In the genomic region with DNA sequence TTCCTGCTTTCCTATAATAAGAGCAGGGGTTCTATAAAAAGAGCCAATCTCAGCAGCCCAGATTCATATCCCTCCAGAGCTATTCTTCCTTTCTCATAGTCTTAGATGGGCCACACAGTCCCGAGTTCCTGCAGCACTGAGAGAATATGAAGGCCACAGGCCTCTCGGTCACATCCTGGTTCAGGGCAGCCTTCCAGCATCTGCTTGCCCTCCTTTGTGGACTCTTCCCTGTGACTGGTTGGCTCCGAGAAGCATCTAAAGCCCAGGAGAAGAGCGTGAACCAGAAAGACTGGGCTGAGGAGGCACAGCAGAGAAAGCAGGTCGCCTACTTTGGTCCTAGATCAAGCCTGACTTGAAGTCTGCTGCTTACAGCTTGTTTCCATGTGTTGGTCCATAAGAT, we compare ENCODE assay signal across 14 mouse cellular contexts. TPM values are rescaled to one million over a fixed set of nuclear protein-coding genes. Genes with fewer than 3 reads are reported as not detected.
"Had no signal": no experiment of that assay in that cellular context is flagged by ENCODE, and none has a peak within 500 bp of the region (broad histone marks: within the 10 kb centered on the region; RNA-seq: fewer than 3 reads in every experiment).

No protein-coding gene starts in this region.

- H3K4me1 ChIP-seq: liver, embryonic 13.5 days; lung, embryonic 15.5 days; megakaryocyte, embryonic 14.5 days; midbrain, embryonic 13.5 days; stomach, embryonic 15.5 days had no signal

- ATAC-seq: liver, postnatal 0 days; midbrain, embryonic 13.5 days had no signal

- H3K9ac ChIP-seq: kidney, embryonic 15.5 days; liver, embryonic 13.5 days; liver, postnatal 0 days; lung, embryonic 15.5 days; midbrain, embryonic 13.5 days; stomach, embryonic 15.5 days had no signal

- H3K27ac ChIP-seq: limb, embryonic 10.5 days; liver, embryonic 13.5 days; lung, embryonic 15.5 days; macrophage; midbrain, embryonic 13.5 days; stomach, embryonic 15.5 days had no signal

- H3K4me3 ChIP-seq: kidney, embryonic 15.5 days; layer of hippocampus, adult 2 months; limb, embryonic 10.5 days; liver, embryonic 13.5 days; lung, embryonic 15.5 days; megakaryocyte, embryonic 14.5 days; midbrain, embryonic 13.5 days; stomach, embryonic 15.5 days had no signal

- DNase-seq: kidney, postnatal 4 days; liver, embryonic 13.5 days; liver, postnatal 0 days; lung, postnatal 14 days; right cerebral cortex, postnatal 14 days; thymus, postnatal 36 days had no signal

- H3K9me3 ChIP-seq: kidney, embryonic 15.5 days; limb, embryonic 10.5 days; liver, embryonic 13.5 days; lung, embryonic 15.5 days; megakaryocyte, embryonic 14.5 days; midbrain, embryonic 13.5 days; stomach, embryonic 15.5 days had no signal

- H3K36me3 ChIP-seq: kidney, embryonic 15.5 days; limb, embryonic 10.5 days; liver, embryonic 13.5 days; lung, embryonic 15.5 days; midbrain, embryonic 13.5 days; stomach, embryonic 15.5 days had no signal

- H3K27me3 ChIP-seq: liver, embryonic 13.5 days; lung, embryonic 15.5 days; midbrain, embryonic 13.5 days; stomach, embryonic 15.5 days had no signal

- H3K4me2 ChIP-seq: liver, embryonic 13.5 days; lung, embryonic 15.5 days; midbrain, embryonic 13.5 days; stomach, embryonic 15.5 days had no signal

RNA-seq across cellular contexts. Expression of a gene that starts 28.6 kb away (rescaled TPM):
- polyA plus RNA-seq: macrophage had no signal
